Mouse (Mus musculus): ENCODE measurements around the gene Hist1h2af.

Gene Hist1h2af

DNA sequence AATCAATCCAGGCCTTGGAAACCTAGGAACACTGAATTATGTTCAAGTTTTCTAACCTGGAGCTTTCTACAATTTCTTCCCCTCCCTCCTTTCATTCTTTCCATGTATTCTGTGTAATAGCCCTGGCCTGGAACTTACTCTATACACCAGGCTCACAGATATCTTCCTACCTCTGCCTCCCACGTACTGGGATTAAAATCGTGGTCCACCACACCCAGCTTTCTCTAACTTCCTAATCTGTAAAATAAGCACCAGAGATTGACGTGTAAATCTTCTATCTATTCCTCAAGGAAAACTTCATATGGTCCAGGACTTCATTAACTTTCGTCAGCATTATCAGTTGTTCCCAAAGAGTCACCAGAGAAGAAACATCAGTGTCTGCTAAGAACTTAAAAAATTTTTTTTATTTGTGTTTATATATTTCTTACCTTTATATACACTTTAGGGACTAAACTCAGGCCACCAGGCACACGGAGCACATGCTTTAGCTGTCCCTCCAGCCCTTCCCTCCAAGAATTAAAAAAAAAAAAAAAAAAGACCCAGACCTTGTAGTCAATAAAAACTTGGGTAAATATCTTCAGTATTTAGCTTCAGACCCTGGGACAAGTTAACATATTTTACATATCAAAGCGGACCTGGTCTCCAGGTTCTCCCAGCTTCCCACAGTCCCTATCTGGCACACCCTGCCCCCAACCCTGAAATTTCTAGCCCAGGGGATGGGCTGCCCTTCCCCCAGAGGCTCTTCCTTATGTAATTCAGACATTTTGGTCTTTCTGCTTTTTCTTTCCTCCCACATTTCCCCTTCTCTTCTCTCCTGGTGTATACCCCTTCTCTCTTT is 48.7 kb downstream of the Hist1h2af start:
- no peak for DNase-seq

DNA sequence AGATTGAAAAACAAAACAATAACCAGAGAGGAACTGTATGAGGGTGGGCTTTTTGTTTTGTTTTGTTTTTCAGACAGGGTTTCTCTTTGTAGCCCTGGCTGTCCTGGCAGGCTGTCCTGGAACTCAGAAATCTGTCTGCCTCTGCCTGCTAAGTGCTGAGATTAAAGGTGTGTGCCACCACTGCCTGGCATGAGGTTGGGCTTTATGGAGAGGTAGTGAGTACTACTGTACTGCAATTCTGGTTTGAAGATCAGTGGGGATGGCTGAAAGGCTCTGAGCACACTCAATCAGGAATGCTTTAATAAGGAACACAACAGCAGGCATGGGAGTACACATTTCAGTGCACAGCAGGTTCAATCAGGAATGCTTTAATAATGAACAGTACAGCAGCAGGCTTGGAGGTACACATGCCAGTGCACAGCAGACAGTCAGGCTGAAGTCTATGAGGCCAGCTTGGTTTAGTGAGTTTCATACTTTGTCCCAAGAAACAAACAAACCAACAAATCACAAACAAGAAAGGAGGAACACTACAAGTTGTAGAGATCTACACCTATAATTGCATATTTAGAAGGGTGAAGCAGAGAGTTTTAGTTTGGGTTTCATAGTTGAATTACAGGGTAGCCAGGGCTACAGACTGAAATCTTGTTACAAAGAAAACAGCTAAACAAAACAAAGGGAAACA is 49.8 kb downstream of the Hist1h2af start:
- DNase-seq = no peak

All from cerebellum, adult 11 months (tissue).